Comparison of ENCODE assay signal across 8 mouse cellular contexts in genomic region chr9:25151611-25152241, GRCm38 (mm10). TPM values are rescaled to one million over a fixed set of nuclear protein-coding genes. Genes with fewer than 3 reads are reported as not detected.
A peak's percentile ranks its signal among the peaks of the same experiment; 100 is the strongest.
DNase-seq lines count a peak whose midpoint lies in the region; ATAC-seq and TF ChIP-seq lines count a peak whose summit lies in the region.

Gene Herpud2, minus strand, starts transcription at chr9:25151820.

- H3K4me1 ChIP-seq in bone marrow, adult 2 months (ENCODE audit: control insufficient read depth, insufficient read depth, low read length), result no peaks in the 10 kb centered on the region; the same call in 1 of the 2 replicates
- H3K4me1 ChIP-seq in embryonic facial prominence, embryonic 15.5 days, result peaks cover 13% of the 10 kb centered on the region; the same call in 1 of the 2 replicates
- H3K4me1 ChIP-seq in kidney, embryonic 15.5 days, result peaks cover 20% of the 10 kb centered on the region

- TF ChIP-seq POLR2A in bone marrow, adult 2 months (IDR thresholded peaks at IDR 0.05; ENCODE audit: borderline replicate concordance, control insufficient read depth, low read depth, low read length), result peak; percentile 62; the same call in 1 of the 2 replicates

- no peaks in the 10 kb centered on the region for H3K36me3 ChIP-seq in embryonic facial prominence, embryonic 15.5 days
- H3K36me3 ChIP-seq in kidney, embryonic 15.5 days, result no peaks in the 10 kb centered on the region

- peak; percentile 95 for DNase-seq in 416B (ENCODE audit: low read depth)
- peak; percentile 94 to 95 for DNase-seq in heart, adult 9 months (ENCODE audit: low spot score in 2 of 2)
- DNase-seq in liver, result peak; percentile 95
- peak; percentile 88 to 95 for DNase-seq in spleen, postnatal 4 days (ENCODE audit: low spot score in 2 of 2)

- peak within 1 kb of the TSS; percentile 73 for H3K4me2 ChIP-seq in embryonic facial prominence, embryonic 15.5 days (replicated peaks)
- peak within 1 kb of the TSS; percentile 70 for H3K4me2 ChIP-seq in kidney, embryonic 15.5 days

- peak within 1 kb of the TSS; percentile 100 for H3K4me3 ChIP-seq in bone marrow, adult 2 months (replicated peaks; ENCODE audit: control insufficient read depth, low read depth, low read length)
- H3K4me3 ChIP-seq in embryonic facial prominence, embryonic 15.5 days (replicated peaks), result peak within 1 kb of the TSS; percentile 69
- peak within 1 kb of the TSS; percentile 84 for H3K4me3 ChIP-seq in kidney, embryonic 15.5 days (replicated peaks)

- no peaks in the 10 kb centered on the region for H3K27me3 ChIP-seq in embryonic facial prominence, embryonic 15.5 days
- no peaks in the 10 kb centered on the region for H3K27me3 ChIP-seq in kidney, embryonic 15.5 days

- ATAC-seq in embryonic facial prominence, embryonic 15.5 days (ENCODE audit: insufficient number of reproducible peaks, low FRiP score, low TSS enrichment, low read depth), result peak; percentile 98
- peak; percentile 99 for ATAC-seq in kidney, embryonic 15.5 days (replicated peaks; ENCODE audit: low FRiP score)
- ATAC-seq in monocyte, adult 5-6 weeks (replicated peaks; ENCODE audit: insufficient number of reproducible peaks, low FRiP score, low TSS enrichment, poor library complexity, severe bottlenecking), result peak; percentile 91

- H3K9ac ChIP-seq in embryonic facial prominence, embryonic 15.5 days, result peak within 1 kb of the TSS; percentile 76
- peak within 1 kb of the TSS; percentile 92 for H3K9ac ChIP-seq in kidney, embryonic 15.5 days

- peak; percentile 8; the same call in 1 of the 2 replicates for TF ChIP-seq CTCF in bone marrow, adult 2 months (IDR thresholded peaks at IDR 0.05; ENCODE audit: control insufficient read depth, insufficient read depth, low read length)

- WGBS in bone marrow, adult 2 months, result under 1% methylated on average over 51 of the region's 51 CpGs
- WGBS in embryonic facial prominence, embryonic 15.5 days, result under 1% methylated on average over 51 of the region's 51 CpGs
- WGBS in kidney, embryonic 15.5 days, result under 1% methylated on average over 49 of the region's 51 CpGs

- peak within 1 kb of the TSS; percentile 100 for H3K27ac ChIP-seq in bone marrow, adult 2 months (ENCODE audit: control insufficient read depth, insufficient read depth, low read depth, low read length, poor library complexity)
- peak within 1 kb of the TSS; percentile 98 for H3K27ac ChIP-seq in embryonic facial prominence, embryonic 15.5 days (replicated peaks)
- peak within 1 kb of the TSS; percentile 98 for H3K27ac ChIP-seq in kidney, embryonic 15.5 days

- H3K9me3 ChIP-seq in embryonic facial prominence, embryonic 15.5 days (replicated peaks), result no peaks in the 10 kb centered on the region
- H3K9me3 ChIP-seq in kidney, embryonic 15.5 days (replicated peaks), result no peaks in the 10 kb centered on the region

RNA-seq across cellular contexts. Expression of gene Herpud2, which starts in this region (rescaled TPM):
- polyA plus RNA-seq in bone marrow, adult 2 months (2011; ENCODE audit: insufficient read depth, insufficient read length, low replicate concordance, missing spikeins), result 10.7 and 15.6 TPM in 2 replicates
- 35.3 and 37.8 TPM in 2 replicates for polyA plus RNA-seq in embryonic facial prominence, embryonic 15.5 days (2015; fragmentation: Nextera tagmentation; extraction: Ambion mirVana)
- polyA plus RNA-seq in kidney, embryonic 15.5 days (2015; fragmentation: Nextera tagmentation; extraction: Ambion mirVana), result 32.4 and 32.7 TPM in 2 replicates
- 25.8 to 45.1 TPM (median 36.1 TPM) in 3 replicates for total RNA-seq in monocyte, adult 5-6 weeks (2017)

Comparison
In these comparisons a context has a peak if more than half of its experiments do, and no peak if none do; other contexts are left out.
1. Peak in every context shown above with its lines: DNase-seq, ATAC-seq, H3K4me3 ChIP-seq and H3K27ac ChIP-seq.